Mouse (Mus musculus) CD8-positive naive resting alpha-beta T cell, adult 2 months (primary cell): ENCODE results near the gene Qrsl1.
"Not testable (repeated sequence)": the region's sequence is repeated elsewhere in the genome, so short reads cannot be mapped to it uniquely, and the experiment has no call there.

Experiments
- DNase-seq, 2 experiments: peaks; one replicate each; pipeline ENCODE4 v3.0.0; 2022; ENCODE audit warnings: low read depth in 2 of 2, low spot score in 2 of 2

The Qrsl1 gene

DNA sequence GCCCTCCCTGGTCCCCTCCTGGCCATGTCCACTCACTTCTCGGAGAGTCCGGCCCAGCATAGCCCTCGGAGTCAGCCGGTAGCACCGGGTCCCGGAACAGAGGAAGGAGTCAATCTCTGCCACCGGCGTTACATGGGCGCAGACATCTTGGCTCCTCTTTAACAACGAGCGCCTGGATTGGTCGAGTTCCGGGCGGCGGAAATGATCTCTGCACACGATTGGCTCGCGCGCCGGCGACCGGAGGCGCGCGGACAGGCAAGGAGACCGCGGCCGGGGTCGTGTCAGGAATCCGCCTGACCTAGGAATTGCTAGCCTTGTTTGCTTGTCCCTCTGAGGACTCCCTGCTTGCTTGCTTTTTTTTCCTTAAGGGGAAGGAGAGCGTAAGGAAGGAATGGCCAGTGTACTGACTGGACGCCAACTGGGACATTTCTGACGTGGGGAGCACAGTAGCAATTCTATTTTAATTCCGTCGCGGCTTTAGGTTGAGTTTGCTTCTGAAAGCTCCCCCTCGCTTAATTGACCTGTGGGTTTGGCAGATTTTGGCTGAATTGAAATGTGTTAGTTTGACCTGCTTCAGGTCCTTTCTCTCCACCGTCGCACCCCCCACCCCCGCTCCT, at the start of gene Qrsl1, which contains the start of gene Rtn4ip1:
TSS of gene Qrsl1 (minus strand) at position 168 of the 617 bp plus-strand sequence.
TSS of gene Rtn4ip1 (plus strand) at position 230 of the 617 bp plus-strand sequence.
- DNase-seq: peak; percentile 87 to 94

DNA sequence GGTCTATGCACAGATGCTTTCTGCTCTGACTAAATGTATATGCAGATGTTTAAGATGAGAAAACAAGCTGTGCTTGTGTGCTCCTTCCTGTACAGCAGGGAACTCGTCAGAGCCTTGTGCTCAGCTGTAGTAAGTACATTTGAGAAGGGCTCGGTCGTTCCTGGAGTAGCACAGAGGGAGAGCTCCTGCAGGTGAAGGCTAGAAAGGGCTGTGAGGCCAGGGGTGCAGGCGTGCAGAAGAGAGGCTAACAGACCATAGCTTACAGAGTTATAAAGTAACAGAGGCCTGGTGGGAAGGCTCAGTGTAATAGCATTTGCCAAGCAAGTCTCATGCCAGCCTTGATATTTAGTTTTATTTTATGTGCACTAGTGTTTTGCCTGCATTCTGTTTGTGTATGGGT, 43.9 kb upstream of the Qrsl1 start:
- no peak for DNase-seq

DNA sequence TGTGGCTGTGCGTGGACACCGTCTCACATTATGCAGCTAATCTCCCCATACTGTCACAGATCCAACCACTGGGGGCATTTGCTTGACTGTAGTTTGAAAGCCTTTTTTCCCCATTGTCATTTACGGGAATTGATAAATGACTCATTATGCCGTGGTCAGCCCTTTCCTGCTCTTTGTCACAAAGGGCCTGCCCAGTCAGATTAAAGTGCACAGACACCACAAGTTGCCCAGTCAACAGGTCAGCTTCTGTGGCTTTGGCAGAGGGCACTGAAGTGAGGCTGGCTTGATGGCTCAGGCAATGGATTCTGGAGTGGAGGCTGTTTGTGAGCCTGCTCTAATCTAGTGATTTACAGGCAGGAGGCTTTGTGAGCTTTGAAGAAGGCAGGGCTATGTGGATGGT, 42.2 kb upstream of the Qrsl1 start:
- no peak for DNase-seq

DNA sequence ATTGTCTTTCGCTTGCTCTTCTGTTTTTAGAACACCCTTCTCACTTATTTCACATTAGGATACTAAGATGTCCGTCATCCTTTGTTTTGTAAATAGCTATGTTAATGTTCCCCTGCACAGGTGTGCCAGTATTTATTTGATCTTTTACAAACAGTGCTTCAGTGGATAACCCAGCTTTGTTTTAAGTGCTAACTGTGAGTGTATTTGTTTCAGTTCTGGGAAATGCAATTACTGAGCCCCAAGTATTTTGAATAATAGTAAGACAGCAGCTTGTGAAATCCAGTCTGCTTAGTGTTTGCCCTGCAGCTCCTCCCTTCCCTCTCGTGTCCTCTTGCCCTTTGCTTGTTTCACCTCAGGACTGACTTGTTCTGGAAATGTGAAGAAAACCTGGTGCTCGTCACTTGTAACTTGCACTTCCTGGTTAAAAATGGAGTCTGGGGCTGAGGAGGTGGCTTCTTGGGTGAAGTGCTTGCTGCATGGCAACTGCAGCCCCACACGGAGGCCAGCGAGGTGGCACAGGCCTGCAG, 37.7 kb upstream of the Qrsl1 start:
- no peak for DNase-seq

DNA sequence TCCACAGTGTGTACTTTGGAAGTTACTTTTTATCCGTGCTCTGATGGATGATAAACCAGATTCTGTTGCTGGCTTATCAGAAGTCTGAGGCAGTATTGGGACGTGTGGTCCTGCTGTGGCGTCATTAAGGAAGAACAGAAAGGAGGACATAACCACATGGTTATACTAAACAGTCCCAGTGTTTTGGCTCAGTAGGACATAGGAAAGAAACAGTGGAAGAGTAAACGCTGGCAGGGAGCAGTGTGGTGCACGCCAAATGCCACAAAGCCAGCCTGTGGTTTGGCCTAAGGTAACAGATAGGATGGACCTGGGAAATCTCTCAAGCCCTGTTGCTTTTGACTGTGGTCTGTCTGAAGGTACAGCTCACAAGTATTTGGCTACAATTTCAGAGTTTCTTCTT, 27.1 kb upstream of the Qrsl1 start:
- no peak for DNase-seq

DNA sequence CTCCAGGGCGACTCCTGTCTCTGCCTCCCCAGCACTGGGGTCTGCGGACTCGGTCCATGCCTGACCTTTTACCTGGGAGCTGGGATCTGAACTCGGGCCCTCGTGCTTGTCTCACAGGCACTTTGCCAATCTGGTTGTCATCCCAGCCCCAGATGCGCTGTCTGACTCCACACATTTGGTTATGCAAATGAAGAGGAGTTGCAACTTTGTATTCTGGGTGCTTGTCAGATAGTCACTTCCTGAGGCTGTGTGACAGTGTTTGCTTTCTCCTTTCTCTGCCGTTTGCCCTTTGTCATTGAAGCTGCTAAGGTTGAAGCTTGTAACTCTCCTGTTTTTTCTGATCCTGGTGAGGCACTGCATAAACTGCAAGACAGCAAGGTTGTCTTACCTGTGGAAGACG, 26.2 kb upstream of the Qrsl1 start:
- DNase-seq: no peak

- DNase-seq: not testable (repeated sequence)
Measured at GRCm38 (mm10) chr10:43925776-43926175, 24.2 kb upstream of the Qrsl1 start.

- DNase-seq: no peak
Measured at GRCm38 (mm10) chr10:43923096-43923495, 21.6 kb upstream of the Qrsl1 start.

DNA sequence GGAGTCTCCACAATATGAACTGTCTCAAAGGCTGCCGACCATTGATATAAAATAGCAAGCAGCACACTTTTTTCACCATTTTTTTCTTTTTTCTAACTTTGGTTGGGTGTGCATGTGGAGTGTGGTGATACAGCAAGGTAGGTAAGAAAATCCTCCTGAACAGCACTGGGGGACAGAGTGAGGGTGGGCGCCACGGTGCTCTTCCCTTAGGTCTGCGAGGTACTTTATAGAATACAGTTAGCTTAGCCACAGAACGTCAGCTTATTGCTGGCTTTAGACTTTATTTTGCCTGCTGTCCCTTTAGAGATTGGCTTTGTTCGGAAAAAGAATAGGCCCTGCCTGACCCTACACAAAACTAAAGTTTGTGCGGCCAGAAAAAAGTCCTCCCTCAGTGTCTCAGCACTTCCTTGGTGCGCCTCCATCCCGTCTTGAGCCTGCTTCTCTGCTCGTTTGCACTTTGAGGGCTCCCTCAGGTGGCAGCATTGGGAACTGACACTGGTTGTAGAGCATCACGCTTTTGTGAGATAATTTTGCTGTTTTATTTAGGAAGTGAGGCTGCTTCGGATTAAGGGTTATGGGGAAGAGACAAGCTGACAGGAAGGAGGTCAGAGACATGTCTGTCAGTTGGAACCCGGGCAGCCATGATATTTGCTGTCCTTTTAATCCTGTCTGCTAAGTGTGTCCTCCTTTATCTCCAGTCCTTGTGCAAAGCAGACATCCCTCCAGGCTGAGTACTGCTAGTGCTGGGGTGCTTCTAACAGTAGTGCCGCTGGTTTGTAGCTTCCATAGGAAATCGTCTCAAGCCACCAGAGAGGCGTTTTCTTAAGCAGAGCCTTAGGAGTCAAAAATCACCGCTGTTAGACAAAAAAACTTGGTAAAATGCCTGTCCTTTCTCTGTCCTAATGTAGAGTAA, 17.4 kb upstream of the Qrsl1 start:
- DNase-seq: peak; percentile 52 to 70

DNA sequence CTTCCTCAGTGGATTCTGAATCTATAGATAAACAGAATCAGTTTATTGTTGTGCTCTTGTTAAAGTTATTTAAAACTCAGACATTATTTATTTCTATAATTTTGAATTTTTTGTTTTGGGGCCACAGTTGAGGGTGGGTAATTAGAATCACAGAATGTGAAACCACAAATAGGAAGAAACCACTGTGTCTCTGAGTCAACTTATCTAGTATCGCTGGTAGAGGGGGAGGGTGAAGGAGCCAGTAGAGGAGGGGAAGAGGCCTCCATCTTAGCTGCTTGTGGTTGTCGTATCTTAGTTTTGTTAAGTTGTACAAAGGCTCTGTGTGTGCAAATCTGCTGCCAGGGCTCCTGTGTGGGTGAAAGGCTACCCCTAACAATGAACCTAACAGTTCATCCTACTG, 15.2 kb upstream of the Qrsl1 start:
- no peak for DNase-seq

DNA sequence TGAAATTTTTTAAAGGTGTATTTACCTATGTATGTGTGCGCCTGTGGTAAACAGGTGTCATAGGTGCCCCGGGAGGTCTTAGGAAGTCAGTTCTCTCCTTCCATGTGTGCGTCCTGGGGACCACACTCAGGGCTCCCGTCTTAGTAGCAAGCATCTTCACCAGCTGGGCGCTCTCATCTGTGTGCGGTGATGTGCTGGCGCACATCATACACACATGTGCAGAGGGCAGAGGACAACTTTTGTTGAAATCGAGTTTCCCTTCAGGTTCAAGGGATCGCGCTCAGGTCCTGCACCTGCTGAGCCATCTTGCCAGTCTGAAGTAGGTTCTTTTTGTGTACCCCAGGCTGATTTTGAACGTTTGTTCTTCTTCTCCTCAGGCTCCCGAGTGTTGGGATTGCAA, 14.6 kb upstream of the Qrsl1 start:
- no peak for DNase-seq

DNA sequence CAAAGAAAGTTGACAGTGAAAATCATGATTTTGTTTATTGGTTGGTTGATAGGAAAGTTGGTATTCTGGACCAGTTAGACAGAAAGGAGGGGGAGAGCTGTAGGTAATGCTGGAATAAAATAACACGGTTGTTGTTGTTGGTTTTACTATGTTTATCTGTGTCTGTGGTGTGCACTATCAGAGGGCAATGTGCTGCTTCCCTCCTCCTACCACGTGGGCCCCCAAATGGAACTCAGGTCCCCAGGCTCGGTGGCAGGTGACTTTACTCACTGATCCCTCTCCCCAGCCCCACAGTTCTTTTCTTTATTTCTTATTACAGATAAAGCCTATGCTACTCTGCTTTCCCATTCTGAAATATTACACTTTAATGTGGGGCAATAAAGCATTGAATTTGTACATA, 10.7 kb upstream of the Qrsl1 start:
- no peak for DNase-seq

DNA sequence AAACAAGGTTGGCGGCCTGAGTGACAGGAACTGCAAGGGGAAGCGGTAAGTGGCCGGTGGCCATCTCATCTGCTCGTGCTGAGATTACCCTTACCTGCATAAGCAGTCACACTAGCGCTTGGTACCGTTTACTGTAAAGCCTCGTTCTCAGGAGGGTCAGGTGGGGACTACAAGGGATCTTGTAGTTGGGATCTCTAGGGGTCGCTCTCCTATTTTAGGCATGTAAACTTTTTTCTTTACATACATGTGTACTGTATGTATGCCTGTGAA, 9.3 kb upstream of the Qrsl1 start:
- DNase-seq: no peak

GRCm38 (mm10) chr10:43910032-43910872, 8.7 kb upstream of the Qrsl1 start:
- DNase-seq: no peak

GRCm38 (mm10) chr10:43904569-43904968, 3.0 kb upstream of the Qrsl1 start:
- no peak for DNase-seq

- peak in 1 of 2 experiments; percentile 2 for DNase-seq
Measured at GRCm38 (mm10) chr10:43900883-43901570, 518 bp downstream of the Qrsl1 start.

DNA sequence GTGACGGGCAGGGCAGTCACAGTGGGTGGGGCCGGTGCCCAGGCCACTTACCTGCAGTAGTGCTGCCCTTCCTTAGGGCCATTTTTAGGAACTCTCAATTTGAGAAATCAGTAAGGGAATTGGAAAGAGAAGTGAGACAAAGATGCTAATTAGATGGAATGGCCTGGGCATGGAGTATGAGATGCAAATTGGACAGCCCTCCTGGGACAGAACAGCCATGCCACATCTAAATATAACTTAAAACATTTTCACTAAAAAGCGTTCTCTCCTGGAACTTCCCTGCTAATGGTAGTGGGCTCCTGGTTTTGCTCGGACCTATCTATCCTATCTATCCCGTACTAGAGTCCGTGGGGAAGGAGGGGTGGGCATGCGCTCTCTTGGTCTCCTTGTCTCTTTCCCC, 3.3 kb downstream of the Qrsl1 start:
- no peak for DNase-seq

DNA sequence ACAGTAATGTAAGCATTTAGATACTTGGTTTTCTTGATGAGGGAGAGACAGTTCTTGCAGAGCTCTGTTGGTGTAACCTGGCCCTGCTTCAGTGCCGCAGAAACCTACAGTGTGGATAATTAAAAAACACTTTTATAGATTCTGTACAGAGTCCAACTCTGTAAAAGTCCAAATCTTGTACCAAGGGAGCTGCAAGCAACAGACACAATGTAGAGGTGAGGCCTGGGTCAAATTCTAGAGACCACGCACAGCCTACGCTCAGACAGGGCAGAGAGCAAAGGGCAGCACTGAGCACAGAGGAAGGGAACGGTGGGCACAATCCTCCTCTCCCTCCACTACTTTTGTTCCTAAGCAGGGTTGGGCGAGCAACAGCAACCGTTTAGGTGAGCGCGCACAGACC, 5.5 kb downstream of the Qrsl1 start:
- no peak for DNase-seq

- DNase-seq: no peak
Measured at GRCm38 (mm10) chr10:43892971-43893370, 8.6 kb downstream of the Qrsl1 start.

GRCm38 (mm10) chr10:43888976-43889375, 12.6 kb downstream of the Qrsl1 start:
- DNase-seq: no peak

GRCm38 (mm10) chr10:43887676-43888075, 13.9 kb downstream of the Qrsl1 start:
- DNase-seq: no peak
